Comparison of ENCODE assay signal across 32 mouse cellular contexts in genomic region chr2:9564487-9565043, GRCm38 (mm10).
A peak's percentile ranks its signal among the peaks of the same experiment; 100 is the strongest.
DNase-seq lines count a peak whose midpoint lies in the region; ATAC-seq and TF ChIP-seq lines count a peak whose summit lies in the region.
"Had no signal": no experiment of that assay in that cellular context is flagged by ENCODE, and none has a peak within 500 bp of the region (broad histone marks: within the 10 kb centered on the region; RNA-seq: fewer than 3 reads in every experiment).

No protein-coding gene starts in this region.

- H3K36me3 ChIP-seq in thymus, adult 2 months (ENCODE audit: control insufficient read depth, insufficient read depth, low read length) = no peaks in the 10 kb centered on the region
- no peaks in the 10 kb centered on the region for H3K36me3 ChIP-seq in midbrain, embryonic 16.5 days (ENCODE audit: control insufficient read depth, insufficient read depth, low read length)
- no peaks in the 10 kb centered on the region for H3K36me3 ChIP-seq in midbrain, embryonic 11.5 days (ENCODE audit: control insufficient read depth, insufficient read depth, low read length)
- H3K36me3 ChIP-seq: embryonic facial prominence, embryonic 12.5 days; G1E; heart, embryonic 12.5 days; limb, embryonic 12.5 days; liver, embryonic 15.5 days; midbrain, embryonic 10.5 days had no signal

- no peak overlapping the region for H3K9ac ChIP-seq in midbrain, embryonic 16.5 days (ENCODE audit: low read depth, low read length)
- H3K9ac ChIP-seq in midbrain, embryonic 11.5 days (ENCODE audit: low read length) = no peak overlapping the region
- H3K9ac ChIP-seq: embryonic facial prominence, embryonic 12.5 days; heart, embryonic 12.5 days; limb, embryonic 12.5 days; liver, embryonic 15.5 days; lung, embryonic 14.5 days had no signal

- TF ChIP-seq POLR2A in thymus, adult 2 months (IDR thresholded peaks at IDR 0.05; ENCODE audit: control insufficient read depth, extremely low read depth, insufficient read depth, low read length, poor library complexity) = no peak

- H3K4me1 ChIP-seq in thymus, adult 2 months (replicated peaks; ENCODE audit: control insufficient read depth, insufficient read depth, low read length) = peaks cover 11% of the 10 kb centered on the region
- no peaks in the 10 kb centered on the region for H3K4me1 ChIP-seq in midbrain, embryonic 16.5 days (ENCODE audit: control insufficient read depth, insufficient read depth, low read length)
- H3K4me1 ChIP-seq in midbrain, embryonic 11.5 days (ENCODE audit: control insufficient read depth, insufficient read depth, low read length) = no peaks in the 10 kb centered on the region
- H3K4me1 ChIP-seq: embryonic facial prominence, embryonic 12.5 days; heart, embryonic 12.5 days; limb, embryonic 12.5 days; liver, embryonic 15.5 days; midbrain, embryonic 10.5 days had no signal

- 8% methylated on average over 6 of the region's 6 CpGs for WGBS in thymus, adult 2 months
- WGBS in midbrain, embryonic 16.5 days = 59% methylated on average over 6 of the region's 6 CpGs
- WGBS in midbrain, embryonic 11.5 days = 76% methylated on average over 6 of the region's 6 CpGs

- peak; percentile 51 for DNase-seq in CD4-positive helper T cell, adult 2 months (ENCODE audit: low read depth, low spot score)
- peak; percentile 68 for DNase-seq in induced T-regulatory cell, adult 2 months (ENCODE audit: low read depth)
- peak; percentile 51 for DNase-seq in thymus, adult 2 months
- peak; percentile 40 to 60 for DNase-seq in thymus, postnatal 36 days
- DNase-seq in midbrain, embryonic 11.5 days (ENCODE audit: low spot score, missing footprints) = no peak
- DNase-seq: adrenal gland, postnatal 10 days; cerebellum, adult 11-12 months; cerebellum, adult 9-11 months; embryo, embryonic 11 days; gastrocnemius, postnatal 36 days; heart, adult 2 months; heart, postnatal 10 days; kidney, adult 8-10 months; kidney, postnatal 4 days; lung, embryonic 14.5 days; lung, postnatal 14 days; retina, postnatal 1 day; right cerebral cortex, postnatal 14 days had no signal

- H3K4me2 ChIP-seq in midbrain, embryonic 16.5 days (ENCODE audit: low read length) = no peak overlapping the region
- H3K4me2 ChIP-seq in midbrain, embryonic 11.5 days = no peak overlapping the region
- H3K4me2 ChIP-seq: embryonic facial prominence, embryonic 12.5 days; heart, embryonic 12.5 days; limb, embryonic 12.5 days; liver, embryonic 15.5 days; lung, embryonic 14.5 days had no signal

- no peak overlapping the region for H3K4me3 ChIP-seq in thymus, adult 2 months (ENCODE audit: control insufficient read depth, insufficient read depth, low read length)
- H3K4me3 ChIP-seq in midbrain, embryonic 16.5 days (ENCODE audit: low read depth, low read length) = no peak overlapping the region
- no peak overlapping the region for H3K4me3 ChIP-seq in midbrain, embryonic 11.5 days (ENCODE audit: low read depth, low read length)
- H3K4me3 ChIP-seq: embryonic facial prominence, embryonic 12.5 days; heart, adult 2 months; heart, embryonic 12.5 days; left cerebral cortex, adult 2 months; limb, embryonic 12.5 days; liver, embryonic 15.5 days; midbrain, embryonic 10.5 days; myocyte had no signal

- H3K9me3 ChIP-seq in midbrain, embryonic 16.5 days (replicated peaks; ENCODE audit: control insufficient read depth, low read length, poor library complexity, severe bottlenecking) = no peaks in the 10 kb centered on the region
- H3K9me3 ChIP-seq in midbrain, embryonic 11.5 days (ENCODE audit: control insufficient read depth, low read length) = no peaks in the 10 kb centered on the region
- H3K9me3 ChIP-seq: embryonic facial prominence, embryonic 12.5 days; G1E; heart, embryonic 12.5 days; limb, embryonic 12.5 days; liver, embryonic 15.5 days; midbrain, embryonic 10.5 days had no signal

- H3K27me3 ChIP-seq in thymus, adult 2 months (ENCODE audit: control insufficient read depth, insufficient read depth, low read length) = no peaks in the 10 kb centered on the region
- no peaks in the 10 kb centered on the region for H3K27me3 ChIP-seq in midbrain, embryonic 16.5 days (ENCODE audit: control insufficient read depth, insufficient read depth, low read depth, low read length)
- H3K27me3 ChIP-seq in midbrain, embryonic 11.5 days (ENCODE audit: control insufficient read depth, insufficient read depth, low read length) = no peaks in the 10 kb centered on the region
- H3K27me3 ChIP-seq: embryonic facial prominence, embryonic 12.5 days; heart, embryonic 12.5 days; limb, embryonic 12.5 days; liver, embryonic 15.5 days had no signal

- ATAC-seq in midbrain, embryonic 16.5 days = no peak
- no peak for ATAC-seq in frontal cortex, adult (ENCODE audit: low TSS enrichment)
- no peak for ATAC-seq in midbrain, embryonic 11.5 days (ENCODE audit: low FRiP score)
- ATAC-seq: forebrain, embryonic 14.5 days; hindbrain, postnatal 0 days; intestine, embryonic 16.5 days had no signal

- no peak for TF ChIP-seq CTCF in thymus, adult 2 months (IDR thresholded peaks at IDR 0.05; ENCODE audit: borderline replicate concordance, control insufficient read depth, extremely low read depth, insufficient read depth, low read length, poor library complexity)

- H3K27ac ChIP-seq in thymus, adult 2 months (ENCODE audit: control insufficient read depth, insufficient read depth, low read length) = peak overlapping the region; percentile 29
- no peak overlapping the region for H3K27ac ChIP-seq in midbrain, embryonic 16.5 days (ENCODE audit: low read length)
- no peak overlapping the region for H3K27ac ChIP-seq in midbrain, embryonic 11.5 days (ENCODE audit: low read depth, low read length)
- H3K27ac ChIP-seq: embryonic facial prominence, embryonic 12.5 days; heart, adult 2 months; hindbrain, postnatal 0 days; kidney, postnatal 0 days; left cerebral cortex, adult 2 months; limb, embryonic 12.5 days; liver, embryonic 15.5 days; midbrain, embryonic 10.5 days had no signal
